Mouse (Mus musculus) forebrain, embryonic 14.5 days (tissue): ENCODE data around the gene Tnfrsf1a. TPM values are rescaled to one million over a fixed set of nuclear protein-coding genes. Genes with fewer than 3 reads are reported as not detected.

Source experiments
- ATAC-seq: fragments of 200-750 bp; cut with Nextera tagmentation; 2 replicates; pipeline ENCODE4 v1.8.0; 2017; ENCODE audit warnings: mild to moderate bottlenecking, moderate library complexity
- DNase-seq: peaks from one replicate; pipeline ENCODE4 v3.0.0-alpha.2; 2015; ENCODE audit warnings: low spot score
- H3K27ac ChIP-seq: fragments of 300-500 bp; sonication (generic); 2 replicates; pipeline ENCODE4 v1.5.1; 2014; ENCODE audit warnings: low read depth, mild to moderate bottlenecking, control low read depth, low read length, moderate library complexity
- H3K27me3 ChIP-seq: fragments of 300-500 bp; sonication (generic); replicated peaks from 2 replicates; pipeline ENCODE4 v1.6.1; 2014; ENCODE audit warnings: low read length, control low read depth, mixed read lengths; ENCODE audit not compliant: control insufficient read depth, insufficient read depth
- H3K36me3 ChIP-seq: fragments of 300-500 bp; sonication (generic); 2 replicates; pipeline ENCODE4 v1.6.1; 2014; ENCODE audit warnings: low read length, control low read depth; ENCODE audit not compliant: control insufficient read depth, insufficient read depth
- H3K4me1 ChIP-seq: fragments of 300-500 bp; sonication (generic); 2 replicates; pipeline ENCODE4 v1.6.1; 2014; ENCODE audit warnings: antibody characterized with exemption, low read length, control low read depth; ENCODE audit not compliant: control insufficient read depth, insufficient read depth
- H3K4me2 ChIP-seq: fragments of 300-500 bp; sonication (generic); 2 replicates; pipeline ENCODE4 v1.6.1; 2014; ENCODE audit warnings: mild to moderate bottlenecking, control low read depth, low read length
- H3K4me3 ChIP-seq: fragments of 300-500 bp; sonication (generic); 2 replicates; pipeline ENCODE4 v1.5.1; 2014; ENCODE audit warnings: low read depth, low read length, control low read depth
- H3K9ac ChIP-seq: fragments of 300-500 bp; sonication (generic); 2 replicates; pipeline ENCODE4 v1.6.1; 2014; ENCODE audit warnings: mild to moderate bottlenecking, low read length, control low read depth, moderate library complexity
- H3K9me3 ChIP-seq: fragments of 300-500 bp; sonication (generic); replicated peaks from 2 replicates; pipeline ENCODE4 v1.6.1; 2016; ENCODE audit warnings: low read length, control low read depth, mixed read lengths; ENCODE audit not compliant: control insufficient read depth
- WGBS: fragments of 180-500 bp; shearing (Covaris S2); extraction: QIAGEN DNeasy Blood & Tissue Kit; methylation state at CpG from one replicate; pipeline ENCODE4 v1.1.7; 2014; 5-methylcytosine and 5-hydroxymethylcytosine counted together
- polyA plus RNA-seq: library from polyadenylated mRNA; unstranded; fragments of >200 nt; fragmentation: Nextera tagmentation; extraction: Ambion mirVana; gene quantifications from 2 replicates; pipeline ENCODE4 v1.2.1, GENCODE M21; 2014

The Tnfrsf1a gene
- polyA plus RNA-seq, 1 experiment from 2014 or later, result 14.2 TPM

DNA sequence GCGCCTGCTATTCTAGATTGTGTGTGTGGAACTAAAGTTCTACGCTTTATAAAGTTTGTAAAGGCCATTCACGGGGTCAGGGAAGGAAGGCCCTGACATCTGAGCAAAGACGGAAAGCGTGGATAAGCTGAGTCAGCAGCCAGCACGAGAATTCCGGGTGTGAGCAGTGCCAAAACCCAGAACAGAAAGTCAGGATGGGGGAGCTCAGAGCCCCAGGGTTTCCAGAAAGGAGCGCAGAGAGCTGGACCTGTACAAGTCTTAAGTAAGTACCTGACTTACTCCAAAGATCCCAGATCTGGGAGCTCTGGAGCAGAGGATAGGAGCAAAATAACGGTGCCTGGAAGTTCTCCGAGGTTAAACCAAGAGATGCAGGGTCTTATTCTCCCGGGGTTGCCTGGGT is 61.4 kb downstream of the Tnfrsf1a start:
- H3K36me3 ChIP-seq, result no peaks in the 10 kb centered on the region
- no peak overlapping the region for H3K4me3 ChIP-seq
- no peak overlapping the region for H3K9ac ChIP-seq
- no peaks in the 10 kb centered on the region; the same call in 1 of the 2 replicates for H3K27me3 ChIP-seq
- H3K4me1 ChIP-seq, result no peaks in the 10 kb centered on the region
- no peak overlapping the region for H3K27ac ChIP-seq
- ATAC-seq (no peak), DNase-seq (no peak)
- H3K9me3 ChIP-seq, result no peaks in the 10 kb centered on the region
- no peak overlapping the region for H3K4me2 ChIP-seq
- 79% methylated on average over 11 of the region's 11 CpGs for WGBS

DNA sequence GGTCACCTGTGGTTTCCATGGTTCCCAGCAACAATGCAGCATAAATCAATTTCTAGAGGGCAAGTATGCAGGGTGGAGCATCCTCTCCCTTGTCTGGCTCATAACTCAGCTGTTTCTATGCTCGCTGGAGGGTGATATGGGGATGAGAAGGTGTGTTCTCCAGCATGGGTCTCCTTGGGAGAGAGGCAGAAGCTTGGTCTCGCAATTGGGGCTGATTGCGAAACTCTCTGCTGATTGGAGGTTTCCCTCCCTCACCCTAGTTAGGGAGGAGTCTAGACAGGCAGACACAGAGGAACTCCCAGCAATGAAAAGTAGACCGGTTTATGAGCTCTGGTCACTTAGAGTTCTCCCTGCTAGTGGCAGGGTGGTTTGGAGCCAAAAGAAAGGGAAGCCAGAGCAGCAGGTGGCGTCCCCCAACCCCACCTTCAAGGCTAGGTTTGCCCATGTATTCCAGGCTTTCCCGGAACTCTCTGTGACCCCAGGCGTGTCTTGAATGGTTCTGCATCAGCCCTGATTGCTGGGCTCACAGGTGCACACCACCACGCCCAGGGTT is 61.9 kb downstream of the Tnfrsf1a start:
- no peak overlapping the region for H3K4me2 ChIP-seq
- no peak for DNase-seq
- no peaks in the 10 kb centered on the region for H3K4me1 ChIP-seq
- ATAC-seq, result no peak
- no peaks in the 10 kb centered on the region; the same call in 1 of the 2 replicates for H3K27me3 ChIP-seq
- 64% methylated on average over 8 of the region's 8 CpGs for WGBS
- H3K27ac ChIP-seq, result no peak overlapping the region
- H3K9ac ChIP-seq, result no peak overlapping the region
- no peaks in the 10 kb centered on the region for H3K9me3 ChIP-seq
- H3K36me3 ChIP-seq, result no peaks in the 10 kb centered on the region
- H3K4me3 ChIP-seq, result no peak overlapping the region

DNA sequence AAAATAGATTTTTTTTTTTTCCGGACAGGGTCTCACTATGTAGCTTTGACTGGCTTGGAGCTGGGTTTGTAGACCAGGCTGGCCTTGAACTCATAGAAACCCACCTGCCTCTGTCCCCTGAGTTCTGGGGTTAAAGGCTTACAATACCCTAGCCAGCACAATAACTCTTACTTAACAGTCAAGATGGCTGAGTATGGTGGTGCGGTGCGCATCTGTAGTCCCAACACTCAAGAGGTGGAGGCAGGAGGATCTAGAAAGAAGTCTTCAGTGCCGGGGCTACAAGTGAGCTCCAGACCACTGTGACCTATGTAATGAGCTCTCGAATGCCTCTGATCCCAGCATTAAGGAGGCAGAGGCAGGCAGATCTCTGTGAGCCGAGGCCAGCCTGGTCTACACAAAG is 62.5 kb downstream of the Tnfrsf1a start:
- H3K36me3 ChIP-seq, result no peaks in the 10 kb centered on the region
- WGBS, result 95% methylated on average over 6 of the region's 6 CpGs

More for the DNA sequence above, 62.5 kb downstream of the Tnfrsf1a start:
- ATAC-seq (no peak), DNase-seq (no peak)
- no peak overlapping the region for H3K4me2 ChIP-seq
- no peak overlapping the region for H3K9ac ChIP-seq
- no peaks in the 10 kb centered on the region for H3K9me3 ChIP-seq
- no peaks in the 10 kb centered on the region; the same call in 1 of the 2 replicates for H3K27me3 ChIP-seq
- H3K27ac ChIP-seq, result no peak overlapping the region
- no peaks in the 10 kb centered on the region for H3K4me1 ChIP-seq
- no peak overlapping the region for H3K4me3 ChIP-seq

Other genes with a start within 250 kb of the Tnfrsf1a start
- gene Nop2, start 217.5 kb upstream of the Tnfrsf1a start, polyA plus RNA-seq, result 46.8 and 52.7 TPM in 2 replicates
- gene Iffo1, start 204.1 kb upstream of the Tnfrsf1a start, polyA plus RNA-seq, result 10.8 and 13.4 TPM in 2 replicates
- gene Gapdh, start 182.9 kb upstream of the Tnfrsf1a start, polyA plus RNA-seq, result 1,676 and 1,964 TPM in 2 replicates
- gene Ncapd2, start 157.7 kb upstream of the Tnfrsf1a start, polyA plus RNA-seq, result 64.4 and 67.6 TPM in 2 replicates
- gene Mrpl51, start 157.6 kb upstream of the Tnfrsf1a start, polyA plus RNA-seq, result 160 and 179 TPM in 2 replicates
- gene Vamp1, start 133.8 kb upstream of the Tnfrsf1a start, polyA plus RNA-seq, result 1.7 and 2.7 TPM in 2 replicates
- 1.8 and 2.6 TPM in 2 replicates for gene Tapbpl, start 117.5 kb upstream of the Tnfrsf1a start, polyA plus RNA-seq
- 0.24 and 0.37 TPM in 2 replicates for gene Cd27, start 112.4 kb upstream of the Tnfrsf1a start, polyA plus RNA-seq
- gene Tuba3a, start 63.3 kb upstream of the Tnfrsf1a start, polyA plus RNA-seq, result 0.15 TPM in 1 of 2 replicates, not detected in the other
- gene Ltbr, start 35.5 kb upstream of the Tnfrsf1a start, polyA plus RNA-seq, result 10.8 and 12.9 TPM in 2 replicates
- gene Scnn1a, start 28.7 kb upstream of the Tnfrsf1a start, polyA plus RNA-seq, result 0.29 and 0.37 TPM in 2 replicates
- 0.16 TPM in 1 of 2 replicates, not detected in the other for gene Plekhg6, start 31.4 kb downstream of the Tnfrsf1a start, polyA plus RNA-seq
- 77.8 and 85.5 TPM in 2 replicates for gene Cd9, start 145.4 kb downstream of the Tnfrsf1a start, polyA plus RNA-seq
- 8.7 and 8.8 TPM in 2 replicates for gene Vwf, start 197.4 kb downstream of the Tnfrsf1a start, polyA plus RNA-seq